Mouse (Mus musculus): ENCODE measurements around the gene Fam81b.

The Fam81b gene

GRCm38 (mm10) chr13:76194937-76195336 lies 109.9 kb downstream of the Fam81b start:
- DNase-seq (ENCODE audit: low spot score in 2 of 2), result no peak

- DNase-seq (ENCODE audit: low spot score in 2 of 2), result no peak
Observed at GRCm38 (mm10) chr13:76190273-76190672, 114.6 kb downstream of the Fam81b start.

- no peak for DNase-seq (ENCODE audit: low spot score in 2 of 2)
Observed at GRCm38 (mm10) chr13:76189190-76189589, 115.7 kb downstream of the Fam81b start.

- DNase-seq (ENCODE audit: low spot score in 2 of 2), result no peak
Observed at GRCm38 (mm10) chr13:76187651-76188050, 117.2 kb downstream of the Fam81b start.

GRCm38 (mm10) chr13:76178700-76179099 lies 126.2 kb downstream of the Fam81b start:
- DNase-seq (ENCODE audit: low spot score in 2 of 2), result no peak

GRCm38 (mm10) chr13:76174297-76174696 lies 130.6 kb downstream of the Fam81b start:
- no peak for DNase-seq (ENCODE audit: low spot score in 2 of 2)

GRCm38 (mm10) chr13:76160587-76160986 lies 144.3 kb downstream of the Fam81b start:
- DNase-seq (ENCODE audit: low spot score in 2 of 2), result peak in 1 of 2 experiments; percentile 3

GRCm38 (mm10) chr13:76157508-76157907 lies 147.4 kb downstream of the Fam81b start:
- DNase-seq (ENCODE audit: low spot score in 2 of 2), result no peak

GRCm38 (mm10) chr13:76157099-76157498 lies 147.8 kb downstream of the Fam81b start:
- DNase-seq (ENCODE audit: low spot score in 2 of 2), result no peak

All from urinary bladder, adult 18-20 months (tissue).